In genomic region chr1:106064711-106065110, GRCm38 (mm10) we compare ENCODE assay signal across 18 mouse cellular contexts.
DNase-seq lines count a peak whose midpoint lies in the region; ATAC-seq lines count a peak whose summit lies in the region.
"Had no signal": no experiment of that assay in that cellular context is flagged by ENCODE, and none has a peak within 500 bp of the region (broad histone marks: within the 10 kb centered on the region; RNA-seq: fewer than 3 reads in every experiment).

No protein-coding gene starts in this region.

- 0 out of 2 replicates have a peak overlapping the region, but pooled peaks have one; percentile 12 for H3K27ac ChIP-seq in heart, embryonic 16.5 days (ENCODE audit: low read length)
- no peak overlapping the region for H3K27ac ChIP-seq in heart, embryonic 11.5 days (ENCODE audit: low read depth, low read length)
- no peak overlapping the region for H3K27ac ChIP-seq in midbrain, embryonic 10.5 days (replicated peaks)
- no peak overlapping the region for H3K27ac ChIP-seq in midbrain, embryonic 14.5 days (replicated peaks; ENCODE audit: low read depth, low read length)
- H3K27ac ChIP-seq: embryonic facial prominence, embryonic 10.5 days; hindbrain, embryonic 10.5 days; limb, embryonic 13.5 days; liver, embryonic 13.5 days; midbrain, embryonic 12.5 days had no signal

- no peaks in the 10 kb centered on the region for H3K9me3 ChIP-seq in heart, embryonic 16.5 days (replicated peaks; ENCODE audit: control insufficient read depth, low read length)
- H3K9me3 ChIP-seq in heart, embryonic 11.5 days (replicated peaks; ENCODE audit: control insufficient read depth, low read length): no peaks in the 10 kb centered on the region
- H3K9me3 ChIP-seq in midbrain, embryonic 10.5 days (replicated peaks): no peaks in the 10 kb centered on the region
- H3K9me3 ChIP-seq in midbrain, embryonic 14.5 days (ENCODE audit: control insufficient read depth, low read length): no peaks in the 10 kb centered on the region
- H3K9me3 ChIP-seq: embryonic facial prominence, embryonic 10.5 days; forebrain, embryonic 15.5 days; hindbrain, embryonic 10.5 days; limb, embryonic 13.5 days; liver, embryonic 13.5 days; midbrain, embryonic 12.5 days had no signal

- peak; percentile 9 for DNase-seq in midbrain, embryonic 10.5 days (ENCODE audit: low spot score)
- no peak for DNase-seq in midbrain, embryonic 14.5 days
- peak; percentile 49 to 52 for DNase-seq in adrenal gland, postnatal 36 days
- no peak for DNase-seq in ovary, postnatal 14 days (ENCODE audit: low spot score)
- DNase-seq in B cell, adult 2 months: no peak
- DNase-seq: cerebellum, adult 9-10 months; kidney, adult 18-20 months; kidney, postnatal 4 days; liver, embryonic 13.5 days; thymus, postnatal 14 days had no signal

- peaks cover 20% of the 10 kb centered on the region for H3K4me1 ChIP-seq in heart, embryonic 16.5 days (ENCODE audit: control insufficient read depth, insufficient read depth, low read length)
- peaks cover 8% of the 10 kb centered on the region; the same call in 1 of the 2 replicates for H3K4me1 ChIP-seq in heart, embryonic 11.5 days (ENCODE audit: control insufficient read depth, insufficient read depth, low read length)
- peaks cover 21% of the 10 kb centered on the region for H3K4me1 ChIP-seq in midbrain, embryonic 10.5 days
- 0 out of 2 replicates have a peak, but pooled peaks cover 3% of the 10 kb centered on the region for H3K4me1 ChIP-seq in midbrain, embryonic 14.5 days (ENCODE audit: control insufficient read depth, insufficient read depth, low read length)
- H3K4me1 ChIP-seq: liver, embryonic 13.5 days had no signal

- 89% methylated on average over 2 of the region's 2 CpGs for WGBS in heart, embryonic 16.5 days
- WGBS in heart, embryonic 11.5 days (ENCODE audit: insufficient replicate concordance): 84% methylated on average over 2 of the region's 2 CpGs
- 97% methylated on average over 2 of the region's 2 CpGs for WGBS in midbrain, embryonic 10.5 days
- 86% methylated on average over 2 of the region's 2 CpGs for WGBS in midbrain, embryonic 14.5 days

- ATAC-seq in heart, embryonic 16.5 days (replicated peaks; ENCODE audit: extremely low read depth, insufficient read depth, low FRiP score): no peak
- no peak for ATAC-seq in heart, embryonic 11.5 days (replicated peaks; ENCODE audit: insufficient number of reproducible peaks, low FRiP score, low TSS enrichment)
- no peak for ATAC-seq in midbrain, embryonic 14.5 days (ENCODE audit: low FRiP score, low TSS enrichment)
- ATAC-seq: activated CD4-positive, CD25-positive, alpha-beta regulatory T cell, adult 4 months; forebrain, embryonic 15.5 days had no signal

- no peaks in the 10 kb centered on the region for H3K27me3 ChIP-seq in heart, embryonic 16.5 days (ENCODE audit: control insufficient read depth, insufficient read depth, low read length)
- H3K27me3 ChIP-seq in heart, embryonic 11.5 days (ENCODE audit: control insufficient read depth, insufficient read depth, low read length): no peaks in the 10 kb centered on the region
- no peaks in the 10 kb centered on the region for H3K27me3 ChIP-seq in midbrain, embryonic 10.5 days (ENCODE audit: low read depth, poor library complexity, severe bottlenecking)
- no peaks in the 10 kb centered on the region for H3K27me3 ChIP-seq in midbrain, embryonic 14.5 days (ENCODE audit: control insufficient read depth, insufficient read depth, low read length)
- H3K27me3 ChIP-seq: forebrain, embryonic 15.5 days; limb, embryonic 13.5 days; liver, embryonic 13.5 days; midbrain, embryonic 12.5 days had no signal

- no peaks in the 10 kb centered on the region for H3K36me3 ChIP-seq in heart, embryonic 16.5 days (ENCODE audit: control insufficient read depth, insufficient read depth)
- H3K36me3 ChIP-seq in heart, embryonic 11.5 days (ENCODE audit: control insufficient read depth, insufficient read depth, low read length): no peaks in the 10 kb centered on the region
- H3K36me3 ChIP-seq in midbrain, embryonic 10.5 days: no peaks in the 10 kb centered on the region
- no peaks in the 10 kb centered on the region for H3K36me3 ChIP-seq in midbrain, embryonic 14.5 days (ENCODE audit: control insufficient read depth, insufficient read depth, low read length)
- H3K36me3 ChIP-seq: embryonic facial prominence, embryonic 10.5 days; forebrain, embryonic 15.5 days; hindbrain, embryonic 10.5 days; limb, embryonic 13.5 days; liver, embryonic 13.5 days; midbrain, embryonic 12.5 days had no signal

- no peak overlapping the region for H3K9ac ChIP-seq in heart, embryonic 16.5 days (ENCODE audit: low read length)
- no peak overlapping the region for H3K9ac ChIP-seq in heart, embryonic 11.5 days (ENCODE audit: low read depth, low read length)
- H3K9ac ChIP-seq in midbrain, embryonic 14.5 days (replicated peaks; ENCODE audit: low read length): no peak overlapping the region
- H3K9ac ChIP-seq: forebrain, embryonic 15.5 days; limb, embryonic 13.5 days; liver, embryonic 13.5 days; midbrain, embryonic 12.5 days had no signal

- H3K4me2 ChIP-seq in heart, embryonic 16.5 days (ENCODE audit: low read depth, low read length): no peak overlapping the region
- no peak overlapping the region for H3K4me2 ChIP-seq in heart, embryonic 11.5 days
- H3K4me2 ChIP-seq in midbrain, embryonic 14.5 days (ENCODE audit: low read length): no peak overlapping the region
- H3K4me2 ChIP-seq: forebrain, embryonic 15.5 days; limb, embryonic 13.5 days; liver, embryonic 13.5 days; midbrain, embryonic 12.5 days had no signal

- no peak overlapping the region for H3K4me3 ChIP-seq in heart, embryonic 16.5 days (ENCODE audit: low read length)
- no peak overlapping the region for H3K4me3 ChIP-seq in heart, embryonic 11.5 days (ENCODE audit: low read depth, low read length)
- H3K4me3 ChIP-seq in midbrain, embryonic 10.5 days: no peak overlapping the region
- no peak overlapping the region for H3K4me3 ChIP-seq in midbrain, embryonic 14.5 days (replicated peaks; ENCODE audit: low read depth, low read length)
- H3K4me3 ChIP-seq: embryonic facial prominence, embryonic 10.5 days; forebrain, embryonic 15.5 days; hindbrain, embryonic 10.5 days; limb, embryonic 13.5 days; liver, embryonic 13.5 days; midbrain, embryonic 12.5 days had no signal

Comparison
In these comparisons a context has a peak if more than half of its experiments do, and no peak if none do; other contexts are left out.
1. DNase-seq: peak in midbrain, embryonic 10.5 days (single experiment) and adrenal gland, postnatal 36 days (2 of 2); none in midbrain, embryonic 14.5 days (single experiment), ovary, postnatal 14 days (single experiment) and B cell, adult 2 months (0 of 2).